Mouse (Mus musculus): ENCODE data around the gene Mier1. TPM values are rescaled to one million over a fixed set of nuclear protein-coding genes. Genes with fewer than 3 reads are reported as not detected.
A peak's percentile ranks its signal among the peaks of the same experiment; 100 is the strongest.

The Mier1 gene
- 10.9 and 14.3 TPM in 2 replicates for polyA plus RNA-seq (2012; rRNA removed)

DNA sequence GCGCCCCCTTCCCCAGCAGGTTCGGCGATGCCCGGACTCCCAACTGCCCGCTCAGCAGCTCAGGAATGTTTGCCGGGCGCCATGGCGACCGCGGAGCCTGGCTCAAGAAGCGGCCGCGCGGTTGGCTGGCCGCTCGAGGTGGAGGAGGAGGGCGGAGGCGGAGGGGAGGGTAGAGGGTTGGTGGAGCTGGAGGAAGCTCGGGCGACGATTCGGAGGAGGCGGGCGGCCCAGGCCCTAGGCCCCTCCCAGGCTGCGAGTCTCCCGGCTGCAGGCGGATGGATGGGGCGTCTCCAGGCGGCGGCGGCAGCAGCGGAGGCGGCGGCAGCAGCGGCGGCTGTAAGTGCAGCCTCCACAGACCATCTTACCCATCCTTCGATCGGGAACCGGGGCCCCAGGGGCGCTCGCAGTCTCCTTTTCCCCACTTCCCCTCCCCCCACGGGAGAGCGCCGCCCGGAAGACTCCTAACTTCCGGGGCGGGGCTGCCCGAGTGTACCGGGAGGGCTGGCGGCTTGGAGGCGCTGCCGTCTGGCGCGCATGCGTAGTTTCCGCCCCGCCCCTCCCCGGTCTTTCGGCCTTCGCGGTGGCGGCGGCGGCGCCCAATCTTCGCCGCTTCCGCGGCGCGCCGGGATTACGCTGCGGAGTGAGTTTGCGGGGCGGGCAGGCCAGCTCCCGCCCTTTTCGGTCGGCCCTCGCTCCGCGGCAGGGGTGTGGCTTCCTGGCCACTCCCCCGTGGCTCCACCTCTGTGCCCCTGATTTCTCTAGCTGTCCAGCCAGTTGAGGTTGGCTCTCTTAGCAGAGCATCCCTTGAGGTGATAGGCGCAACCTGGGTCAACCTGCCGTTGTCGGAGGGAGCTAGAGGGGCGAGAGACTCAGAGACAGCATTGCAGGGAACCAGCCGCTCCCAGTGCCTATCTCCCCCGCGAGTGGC is at the start of gene Mier1, which contains the start of gene Wdr78:
TSS of gene Mier1 (plus strand) at position 207 of the 928 bp plus-strand sequence.
TSS of gene Wdr78 (minus strand) at position 372 of the 928 bp plus-strand sequence.
- DNase-seq (ENCODE audit: low read depth), result peak; percentile 60

DNA sequence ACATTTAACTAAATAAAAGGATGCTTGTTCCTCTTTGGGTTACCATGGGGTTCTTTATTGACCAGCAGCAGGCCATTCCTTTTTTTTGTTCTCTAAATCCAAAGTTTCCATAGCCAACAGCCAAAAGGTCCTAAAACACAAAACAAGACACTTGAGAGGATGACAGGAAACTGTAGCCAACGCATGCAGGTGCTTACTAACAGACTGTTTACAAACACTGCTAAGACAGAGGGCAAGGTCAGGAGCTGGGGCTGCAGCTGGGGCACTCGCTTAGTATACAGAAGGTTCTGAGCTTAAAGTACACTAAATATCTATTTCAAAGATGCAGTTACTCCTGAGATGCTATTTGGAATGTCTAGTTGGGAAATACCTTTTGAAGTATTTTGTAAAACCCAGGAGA is 49.8 kb upstream of the Mier1 start:
- no peak for DNase-seq (ENCODE audit: low read depth)

DNA sequence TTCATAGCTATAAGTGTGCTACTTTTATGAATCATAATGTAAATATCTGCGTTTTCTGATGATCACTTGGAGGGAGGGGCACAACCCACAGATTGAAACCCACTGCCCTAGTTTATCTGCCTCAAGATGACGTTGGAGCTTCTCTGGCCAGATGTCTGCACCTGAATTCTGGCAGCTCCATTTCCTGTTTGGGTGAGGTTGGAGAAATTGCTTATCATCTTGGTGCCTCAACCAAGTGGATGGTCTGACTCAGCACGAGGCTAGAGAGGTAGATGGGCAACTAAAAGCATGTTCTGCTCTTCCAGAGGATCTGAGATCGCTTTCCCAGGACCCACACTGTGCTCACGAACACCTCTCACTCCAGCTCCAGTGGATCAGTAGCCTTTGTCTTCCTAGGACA is 49.2 kb upstream of the Mier1 start:
- DNase-seq (ENCODE audit: low read depth), result no peak

DNA sequence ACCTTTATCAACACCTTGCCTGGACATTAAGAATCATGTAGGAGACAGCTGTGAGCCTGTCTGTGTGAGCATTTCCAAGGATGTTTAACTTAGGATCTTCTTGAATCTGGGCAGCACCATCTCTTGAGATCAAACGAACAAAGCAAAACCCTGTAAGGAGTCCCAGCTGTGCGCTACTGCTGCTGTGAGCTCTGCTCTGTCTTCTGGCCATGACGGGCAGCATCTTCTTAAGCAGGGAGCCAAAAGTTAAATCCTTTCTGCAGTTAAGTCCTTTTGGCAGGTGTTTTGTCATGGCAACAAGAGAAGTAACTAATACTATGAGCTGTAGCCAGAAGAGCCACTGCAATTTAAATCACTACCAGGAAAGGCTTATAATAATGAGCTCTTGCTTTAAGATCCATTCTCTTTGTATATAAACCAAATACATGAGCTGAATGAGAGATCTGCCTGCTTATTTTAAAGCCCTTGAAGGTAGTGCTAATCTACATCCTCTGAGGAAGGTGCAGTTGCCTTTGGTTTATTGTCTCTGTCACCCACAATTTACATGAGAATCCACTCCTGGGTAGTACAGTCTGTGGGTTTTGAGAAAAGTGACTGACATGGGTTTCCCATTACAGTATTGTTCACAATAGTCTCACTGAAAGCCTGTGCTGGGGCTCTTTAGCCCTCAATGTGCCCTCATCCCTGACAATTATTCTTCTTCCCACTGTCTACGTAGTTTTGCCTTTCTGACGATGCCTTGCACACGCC is 46.1 kb upstream of the Mier1 start:
- DNase-seq (ENCODE audit: low read depth), result no peak

DNA sequence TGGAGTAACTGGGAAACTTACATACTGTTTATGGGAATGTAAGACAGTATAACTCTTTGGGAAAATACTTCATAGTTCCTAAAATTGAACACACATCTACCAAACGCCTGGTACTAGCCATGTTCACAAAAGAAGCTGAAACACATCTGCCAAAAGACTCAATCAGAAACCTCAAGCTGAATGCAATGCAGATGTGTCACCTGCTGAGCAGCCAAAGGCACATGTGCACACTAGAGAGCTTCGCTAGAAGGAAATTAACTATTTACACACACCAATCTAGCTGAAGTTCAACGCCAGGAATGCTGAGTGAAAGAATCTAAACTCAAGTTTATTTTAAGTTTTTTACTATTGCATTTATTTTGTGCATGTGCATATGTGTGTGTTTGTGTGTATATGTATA is 43.6 kb upstream of the Mier1 start:
- no peak for DNase-seq (ENCODE audit: low read depth)

DNA sequence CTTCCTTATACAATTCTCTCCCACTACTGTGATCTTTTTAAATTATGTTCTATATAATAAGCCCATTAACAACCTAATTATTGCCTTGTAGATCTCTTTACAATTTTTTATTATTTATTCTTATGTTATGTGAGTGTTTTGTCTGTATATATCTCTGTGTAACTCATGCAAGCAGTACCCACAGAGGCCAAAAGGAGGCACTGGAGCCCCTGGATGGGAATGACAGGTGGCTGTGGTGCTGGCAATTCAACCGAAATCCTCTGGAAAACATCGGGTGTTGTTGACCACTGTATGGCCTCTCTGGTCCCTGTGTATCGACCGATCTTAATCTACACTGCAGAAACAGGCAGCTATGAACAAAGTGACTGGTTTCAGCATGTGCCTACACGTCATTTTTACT is 29.0 kb upstream of the Mier1 start:
- no peak for DNase-seq (ENCODE audit: low read depth)

GRCm38 (mm10) chr4:103095921-103096320 is 18.3 kb upstream of the Mier1 start:
- DNase-seq (ENCODE audit: low read depth), result no peak

DNA sequence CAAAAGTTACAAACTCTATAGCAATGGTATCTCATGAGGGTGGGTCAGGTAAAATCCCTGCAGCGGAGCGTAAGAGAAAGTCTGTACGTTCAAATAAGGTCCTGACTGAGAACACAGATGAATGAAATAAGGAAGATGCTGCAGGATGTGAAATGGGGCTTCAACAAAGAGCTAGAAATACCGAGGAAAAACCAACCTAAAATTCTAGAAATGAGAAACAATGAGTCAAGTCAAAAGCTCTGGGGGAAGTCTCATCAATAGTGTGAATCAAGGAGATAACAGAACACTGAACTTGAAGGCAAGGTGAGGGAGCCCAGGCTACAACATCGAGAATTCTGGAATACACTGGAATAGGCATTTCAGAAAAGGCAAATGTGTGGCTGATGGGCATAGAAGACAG is 15.7 kb upstream of the Mier1 start:
- DNase-seq (ENCODE audit: low read depth), result no peak

- DNase-seq (ENCODE audit: low read depth), result no peak
These were observed 1.5 kb upstream of the Mier1 start for GRCm38 (mm10) chr4:103112651-103113050.

DNA sequence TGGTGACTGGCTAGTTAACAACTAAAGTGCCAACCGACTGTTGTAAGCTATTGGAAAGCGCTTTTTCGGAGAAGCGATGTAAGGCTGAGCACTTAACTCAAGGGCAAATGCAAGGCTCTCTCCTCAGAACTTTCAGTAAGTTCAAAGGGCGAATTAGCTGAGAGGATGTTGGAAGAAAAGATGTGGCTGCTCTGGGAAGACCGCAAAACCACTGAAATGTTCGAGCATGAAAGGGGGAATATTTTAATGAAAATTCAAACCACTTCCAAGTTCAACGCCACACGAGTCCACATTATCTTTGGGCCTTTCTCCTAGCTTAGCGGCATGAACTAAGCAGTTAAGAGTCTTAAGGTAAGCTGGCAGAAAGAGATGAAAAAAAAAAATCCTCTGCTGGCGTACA is 788 bp upstream of the Mier1 start:
- no peak for DNase-seq (ENCODE audit: low read depth)

DNA sequence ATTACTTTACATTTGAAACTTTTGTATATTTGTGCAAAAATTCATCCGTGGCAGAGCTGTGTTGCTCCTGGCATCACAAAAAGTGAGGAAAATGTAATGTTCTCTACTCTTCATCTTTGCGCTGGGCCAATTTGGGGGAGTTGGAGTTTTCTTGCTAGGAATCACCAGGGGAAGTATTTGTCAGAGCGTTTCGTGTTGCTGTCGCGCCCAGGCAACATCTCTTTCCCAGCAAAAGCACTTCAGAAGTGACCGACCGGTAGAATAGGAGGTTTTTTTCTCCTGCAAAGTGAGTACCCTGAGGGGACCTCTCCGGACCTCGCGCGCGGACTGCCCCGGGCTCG is 4.7 kb downstream of the Mier1 start:
- DNase-seq (ENCODE audit: low read depth), result no peak

- DNase-seq (ENCODE audit: low read depth), result no peak
These were observed 5.2 kb downstream of the Mier1 start for GRCm38 (mm10) chr4:103119229-103120027.

- DNase-seq (ENCODE audit: low read depth), result no peak
These were observed 5.8 kb downstream of the Mier1 start for GRCm38 (mm10) chr4:103120028-103120384.

DNA sequence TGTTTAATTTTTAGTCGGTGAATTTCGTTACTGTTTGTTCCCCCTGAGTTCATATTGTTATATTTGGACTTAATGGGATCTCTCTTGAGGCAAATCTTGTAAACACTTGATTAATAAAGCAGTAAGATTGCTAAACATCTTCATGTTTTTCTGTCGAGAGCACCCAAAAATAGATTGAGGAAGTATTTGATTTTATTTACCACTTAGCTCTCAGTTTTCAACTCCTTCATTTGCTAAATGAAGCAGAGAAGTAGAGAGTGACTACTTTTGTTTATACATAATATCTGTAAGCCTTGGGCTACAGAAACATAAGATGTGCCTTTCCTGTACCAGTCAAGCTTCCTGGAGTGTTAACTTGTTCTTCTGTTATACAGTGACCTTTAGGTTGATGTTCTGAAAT is 6.2 kb downstream of the Mier1 start:
- no peak for DNase-seq (ENCODE audit: low read depth)

GRCm38 (mm10) chr4:103120874-103121389 is 6.7 kb downstream of the Mier1 start:
- DNase-seq (ENCODE audit: low read depth), result no peak

GRCm38 (mm10) chr4:103123086-103123485 is 8.9 kb downstream of the Mier1 start:
- DNase-seq (ENCODE audit: low read depth), result no peak

DNA sequence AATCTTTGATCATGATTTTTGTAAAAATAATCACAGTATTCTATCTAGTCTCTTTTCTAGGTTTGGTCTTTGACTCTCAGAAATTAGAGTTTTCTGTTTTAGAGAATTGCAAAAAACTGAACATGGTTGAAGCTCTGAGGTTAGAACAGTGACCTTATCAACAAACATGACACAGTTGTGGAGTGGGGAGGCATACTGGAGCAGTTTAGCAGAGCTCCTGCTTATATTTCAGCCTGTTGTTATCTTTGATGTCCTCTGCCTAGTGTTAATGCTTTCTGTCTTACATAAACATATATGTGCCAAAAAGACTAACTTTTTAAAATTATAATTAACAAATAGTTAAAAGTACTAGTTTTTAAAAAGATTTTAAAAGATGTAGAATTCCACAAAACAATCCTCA is 9.4 kb downstream of the Mier1 start:
- no peak for DNase-seq (ENCODE audit: low read depth)

GRCm38 (mm10) chr4:103126533-103126932 is 12.3 kb downstream of the Mier1 start:
- no peak for DNase-seq (ENCODE audit: low read depth)

DNA sequence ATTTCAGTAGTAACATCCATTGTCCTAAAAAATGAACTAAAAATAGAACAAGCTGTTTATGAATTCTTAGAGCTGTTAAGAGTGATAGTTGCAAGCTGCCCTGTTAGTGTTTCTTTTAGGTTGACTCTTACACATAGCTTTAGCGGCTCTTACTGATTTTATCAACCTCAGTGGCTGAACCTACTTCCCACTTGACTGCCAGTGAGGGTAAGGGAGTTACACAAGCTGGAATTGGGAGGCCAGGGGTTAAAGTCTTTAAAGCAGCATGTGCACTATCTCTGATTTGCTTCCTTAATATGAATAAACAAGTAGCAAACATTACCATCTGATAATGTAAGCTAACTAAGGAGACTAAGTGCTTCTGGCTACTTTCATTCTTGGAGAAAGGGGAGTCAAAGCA is 22.8 kb downstream of the Mier1 start:
- no peak for DNase-seq (ENCODE audit: low read depth)

- DNase-seq (ENCODE audit: low read depth), result no peak
These were observed 32.1 kb downstream of the Mier1 start for GRCm38 (mm10) chr4:103146339-103146738.

GRCm38 (mm10) chr4:103151946-103152345 is 37.8 kb downstream of the Mier1 start:
- DNase-seq (ENCODE audit: low read depth), result no peak

GRCm38 (mm10) chr4:103158781-103159180 is 44.6 kb downstream of the Mier1 start:
- no peak for DNase-seq (ENCODE audit: low read depth)
